Mouse (Mus musculus) liver, adult 2 months (tissue): ENCODE measurements around the gene Snrpd2.

ENCODE experiments used
- CTCF ChIP-seq: fragments of 200-500 bp; IDR thresholded peaks from 2 replicates; pipeline ENCODE4 v1.5.1; 2011; ENCODE audit warnings: low read depth, low read length, control low read depth
- POLR2A ChIP-seq: fragments of 200-500 bp; IDR thresholded peaks from 2 replicates; pipeline ENCODE4 v1.6.1; 2011; ENCODE audit warnings: low read length, control low read depth; ENCODE audit not compliant: insufficient read depth; ENCODE audit errors: extremely low read depth

DNA sequence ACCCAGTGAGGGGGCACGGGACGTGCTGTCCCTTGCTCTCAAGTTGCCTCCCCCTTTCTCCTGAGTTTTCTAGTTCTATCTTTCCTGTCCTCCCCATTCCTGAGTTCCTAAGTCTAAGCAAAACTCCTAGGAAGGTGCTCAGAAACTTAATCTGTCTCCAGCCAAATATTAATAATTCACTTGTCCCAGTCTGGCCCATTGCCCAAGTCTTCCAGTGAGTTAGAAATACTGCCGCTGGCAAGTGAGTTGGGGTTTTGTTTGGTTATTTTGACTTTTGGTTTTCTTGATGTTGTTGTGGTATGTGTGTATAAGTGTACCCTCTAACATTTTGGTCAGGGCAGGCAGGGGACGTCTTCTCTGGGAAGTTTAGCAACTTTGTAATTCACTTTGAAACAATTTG, 27.8 kb upstream of the Snrpd2 start:
- TF ChIP-seq CTCF (no peak), POLR2A (no peak)
